ENCODE assay signal across 39 mouse cellular contexts in genomic region chr1:74169721-74170120, GRCm38 (mm10). TPM values are rescaled to one million over a fixed set of nuclear protein-coding genes. Genes with fewer than 3 reads are reported as not detected.
"Had no signal": no experiment of that assay in that cellular context is flagged by ENCODE, and none has a peak within 500 bp of the region (broad histone marks: within the 10 kb centered on the region; RNA-seq: fewer than 3 reads in every experiment).

No protein-coding gene starts in this region.

- H3K27me3 ChIP-seq: embryonic facial prominence, embryonic 12.5 days; embryonic facial prominence, embryonic 13.5 days; embryonic facial prominence, embryonic 15.5 days; forebrain, embryonic 12.5 days; forebrain, embryonic 13.5 days; forebrain, embryonic 15.5 days had no signal

- H3K27ac ChIP-seq: embryonic facial prominence, embryonic 10.5 days; embryonic facial prominence, embryonic 12.5 days; embryonic facial prominence, embryonic 13.5 days; embryonic facial prominence, embryonic 15.5 days; forebrain, embryonic 10.5 days; forebrain, embryonic 12.5 days; forebrain, embryonic 13.5 days; forebrain, embryonic 15.5 days; gastrocnemius, adult 2 months; heart, adult 2 months had no signal

- H3K9me3 ChIP-seq: embryonic facial prominence, embryonic 10.5 days; embryonic facial prominence, embryonic 12.5 days; embryonic facial prominence, embryonic 13.5 days; embryonic facial prominence, embryonic 15.5 days; forebrain, embryonic 10.5 days; forebrain, embryonic 12.5 days; forebrain, embryonic 13.5 days; forebrain, embryonic 15.5 days had no signal

- H3K9ac ChIP-seq: embryonic facial prominence, embryonic 12.5 days; embryonic facial prominence, embryonic 13.5 days; embryonic facial prominence, embryonic 15.5 days; forebrain, embryonic 12.5 days; forebrain, embryonic 13.5 days; forebrain, embryonic 15.5 days; forebrain, postnatal 0 days had no signal

- H3K36me3 ChIP-seq: embryonic facial prominence, embryonic 10.5 days; embryonic facial prominence, embryonic 12.5 days; embryonic facial prominence, embryonic 13.5 days; embryonic facial prominence, embryonic 15.5 days; forebrain, embryonic 10.5 days; forebrain, embryonic 12.5 days; forebrain, embryonic 15.5 days had no signal

- H3K4me2 ChIP-seq: embryonic facial prominence, embryonic 12.5 days; embryonic facial prominence, embryonic 13.5 days; embryonic facial prominence, embryonic 15.5 days; forebrain, embryonic 12.5 days; forebrain, embryonic 13.5 days; forebrain, embryonic 15.5 days had no signal

- H3K4me1 ChIP-seq: embryonic facial prominence, embryonic 10.5 days; embryonic facial prominence, embryonic 12.5 days; embryonic facial prominence, embryonic 13.5 days; embryonic facial prominence, embryonic 15.5 days; forebrain, embryonic 10.5 days; forebrain, embryonic 12.5 days; forebrain, embryonic 13.5 days; forebrain, embryonic 15.5 days had no signal

- H3K4me3 ChIP-seq: embryonic facial prominence, embryonic 10.5 days; embryonic facial prominence, embryonic 12.5 days; embryonic facial prominence, embryonic 13.5 days; embryonic facial prominence, embryonic 15.5 days; erythroblast, embryonic 14.5 days; forebrain, embryonic 10.5 days; forebrain, embryonic 12.5 days; forebrain, embryonic 13.5 days; forebrain, embryonic 15.5 days; gastrocnemius, adult 2 months; heart, adult 2 months had no signal

- ATAC-seq: forebrain, embryonic 13.5 days; forebrain, embryonic 14.5 days; forebrain, embryonic 15.5 days; forebrain, embryonic 16.5 days; forebrain, postnatal 0 days had no signal

- DNase-seq: cerebellum, adult 2 months; cerebellum, adult 8-10 months; cerebellum, adult 9-10 months; cerebellum, adult 9-11 months; cerebellum, postnatal 10 days; cerebellum, postnatal 14 days; cerebellum, postnatal 25 days; cerebellum, postnatal 36 days; embryo, embryonic 11 days; forebrain, postnatal 0 days; gastrocnemius, adult 2 months; gastrocnemius, postnatal 10 days; gastrocnemius, postnatal 14 days; gastrocnemius, postnatal 25 days; gastrocnemius, postnatal 36 days; heart, adult 2 months had no signal

RNA-seq across cellular contexts. Expression of gene Cxcr2, which starts 15.9 kb away (rescaled TPM):
- total RNA-seq: gastrocnemius, adult 18-20 months; gastrocnemius, adult 8-10 months; gastrocnemius, postnatal 14 days; gastrocnemius, postnatal 25 days; gastrocnemius, postnatal 36 days had no signal
- polyA plus RNA-seq: cortical plate, adult 2 months; forebrain, embryonic 12.5 days had no signal

RNA-seq across cellular contexts. Expression of gene Cxcr1, which starts 24.7 kb away (rescaled TPM):
- total RNA-seq: common myeloid progenitor, adult 5-6 weeks; forebrain, postnatal 0 days; gastrocnemius, adult 18-20 months; gastrocnemius, adult 2 months; gastrocnemius, adult 8-10 months; gastrocnemius, postnatal 10 days; gastrocnemius, postnatal 14 days; gastrocnemius, postnatal 25 days; gastrocnemius, postnatal 36 days; gastrocnemius, postnatal 4 days; granulocyte monocyte progenitor cell, adult 5-6 weeks; heart, adult 2 months; heart, adult 8-10 months had no signal
- polyA plus RNA-seq: cerebellum, adult 2 months; cortical plate, adult 2 months; embryonic facial prominence, embryonic 10.5 days; embryonic facial prominence, embryonic 11.5 days; embryonic facial prominence, embryonic 12.5 days; embryonic facial prominence, embryonic 13.5 days; embryonic facial prominence, embryonic 14.5 days; embryonic facial prominence, embryonic 15.5 days; erythroblast, embryonic 14.5 days; forebrain, embryonic 10.5 days; forebrain, embryonic 11.5 days; forebrain, embryonic 12.5 days; forebrain, embryonic 13.5 days; forebrain, embryonic 14.5 days; forebrain, embryonic 15.5 days; forebrain, embryonic 16.5 days; forebrain, postnatal 0 days; frontal cortex, adult 2 months; gonadal fat pad, adult 2 months; heart, adult 2 months had no signal

RNA-seq across cellular contexts. Expression of gene Rufy4, which starts 44.4 kb away (rescaled TPM):
- total RNA-seq: forebrain, postnatal 0 days; gastrocnemius, adult 8-10 months had no signal
- polyA plus RNA-seq: cortical plate, adult 2 months; erythroblast, embryonic 14.5 days had no signal
